Mouse (Mus musculus): ENCODE results near the gene Tmem51. TPM values are rescaled to one million over a fixed set of nuclear protein-coding genes. Genes with fewer than 3 reads are reported as not detected.

The Tmem51 gene
- 4.8 and 6.0 TPM in 2 replicates for polyA plus RNA-seq (2016; fragmentation: Nextera tagmentation; extraction: Ambion mirVana)

- H3K27ac ChIP-seq: no peak within 1 kb of the TSS
Measured at GRCm38 (mm10) chr4:142084131-142084899, at the start of gene Tmem51. Tmem51 (minus strand) TSS chr4:142084304.

GRCm38 (mm10) chr4:142130162-142130561, 46.1 kb upstream of the Tmem51 start:
- H3K27ac ChIP-seq: no peak overlapping the region; the same call in 1 of the 2 replicates
- peaks cover 3% of the 10 kb centered on the region; the same call in 1 of the 2 replicates for H3K4me1 ChIP-seq
- 46% methylated on average over 5 of the region's 5 CpGs for WGBS
- no peak overlapping the region for H3K9ac ChIP-seq
- no peaks in the 10 kb centered on the region for H3K27me3 ChIP-seq
- no peaks in the 10 kb centered on the region for H3K36me3 ChIP-seq (replicated peaks)
- no peak overlapping the region for H3K4me3 ChIP-seq (replicated peaks)
- no peaks in the 10 kb centered on the region for H3K9me3 ChIP-seq
- H3K4me2 ChIP-seq: no peak overlapping the region
- no peak for ATAC-seq (ENCODE audit: low FRiP score)

More at GRCm38 (mm10) chr4:142084131-142084899, at the start of gene Tmem51:
- Histone ChIP-seq H3K4me3 (replicated peaks) (peak within 1 kb of the TSS; percentile 66), H3K4me1 (peaks cover 33% of the 10 kb centered on the region), H3K36me3 (replicated peaks) (no peaks in the 10 kb centered on the region), H3K4me2 (peak within 1 kb of the TSS; percentile 99), H3K9me3 (no peaks in the 10 kb centered on the region), H3K9ac (peak within 1 kb of the TSS; percentile 66), H3K27me3 (peaks cover 58% of the 10 kb centered on the region)
- ATAC-seq (ENCODE audit: low FRiP score): peak; percentile 59; the same call in 1 of the 2 replicates
- WGBS: under 1% methylated on average over 52 of the region's 52 CpGs

GRCm38 (mm10) chr4:142127275-142127788, 43.2 kb upstream of the Tmem51 start:
- H3K4me1 ChIP-seq: peaks cover 3% of the 10 kb centered on the region; the same call in 1 of the 2 replicates
- H3K4me3 ChIP-seq (replicated peaks): no peak overlapping the region
- H3K27ac ChIP-seq: no peak overlapping the region
- no peaks in the 10 kb centered on the region for H3K27me3 ChIP-seq
- WGBS: 96% methylated on average over 6 of the region's 6 CpGs
- no peak overlapping the region for H3K4me2 ChIP-seq
- H3K9me3 ChIP-seq: no peaks in the 10 kb centered on the region
- no peak overlapping the region for H3K9ac ChIP-seq
- ATAC-seq (ENCODE audit: low FRiP score): no peak
- no peaks in the 10 kb centered on the region for H3K36me3 ChIP-seq (replicated peaks)

GRCm38 (mm10) chr4:142126641-142127274, 42.7 kb upstream of the Tmem51 start:
- no peak overlapping the region for H3K27ac ChIP-seq
- H3K9ac ChIP-seq: no peak overlapping the region
- no peak overlapping the region for H3K4me2 ChIP-seq
- 81% methylated on average over 10 of the region's 10 CpGs for WGBS
- H3K27me3 ChIP-seq: no peaks in the 10 kb centered on the region
- no peak overlapping the region for H3K4me3 ChIP-seq (replicated peaks)
- H3K9me3 ChIP-seq: no peaks in the 10 kb centered on the region
- H3K4me1 ChIP-seq: peaks cover 3% of the 10 kb centered on the region; the same call in 1 of the 2 replicates
- H3K36me3 ChIP-seq (replicated peaks): no peaks in the 10 kb centered on the region
- no peak for ATAC-seq (ENCODE audit: low FRiP score)

GRCm38 (mm10) chr4:142121164-142121563, 37.1 kb upstream of the Tmem51 start:
- peaks cover 10% of the 10 kb centered on the region for H3K4me1 ChIP-seq
- H3K9ac ChIP-seq: no peak overlapping the region
- H3K4me3 ChIP-seq (replicated peaks): no peak overlapping the region
- no peaks in the 10 kb centered on the region for H3K27me3 ChIP-seq
- H3K27ac ChIP-seq: no peak overlapping the region
- WGBS: 52% methylated on average over 1 of the region's 1 CpGs
- H3K4me2 ChIP-seq: no peak overlapping the region
- H3K36me3 ChIP-seq (replicated peaks): no peaks in the 10 kb centered on the region
- no peaks in the 10 kb centered on the region for H3K9me3 ChIP-seq
- no peak for ATAC-seq (ENCODE audit: low FRiP score)

GRCm38 (mm10) chr4:142118522-142118921, 34.4 kb upstream of the Tmem51 start:
- no peak overlapping the region for H3K9ac ChIP-seq
- no peak overlapping the region for H3K4me2 ChIP-seq
- H3K36me3 ChIP-seq (replicated peaks): no peaks in the 10 kb centered on the region
- 63% methylated on average over 7 of the region's 7 CpGs for WGBS
- H3K9me3 ChIP-seq: no peaks in the 10 kb centered on the region
- peak overlapping the region; percentile 36; the same call in 1 of the 2 replicates for H3K27ac ChIP-seq
- ATAC-seq (ENCODE audit: low FRiP score): no peak
- H3K4me3 ChIP-seq (replicated peaks): no peak overlapping the region
- H3K4me1 ChIP-seq: peaks cover 13% of the 10 kb centered on the region
- no peaks in the 10 kb centered on the region; the same call in 1 of the 2 replicates for H3K27me3 ChIP-seq

- H3K9ac ChIP-seq: no peak overlapping the region
- no peak overlapping the region for H3K27ac ChIP-seq
- no peaks in the 10 kb centered on the region for H3K9me3 ChIP-seq
- no peak for ATAC-seq (ENCODE audit: low FRiP score)
- peaks cover 13% of the 10 kb centered on the region for H3K4me1 ChIP-seq
- no peak overlapping the region for H3K4me3 ChIP-seq (replicated peaks)
- no peak overlapping the region for H3K4me2 ChIP-seq
- H3K27me3 ChIP-seq: no peaks in the 10 kb centered on the region; the same call in 1 of the 2 replicates
- H3K36me3 ChIP-seq (replicated peaks): no peaks in the 10 kb centered on the region
- 85% methylated on average over 12 of the region's 12 CpGs for WGBS
Measured at GRCm38 (mm10) chr4:142117993-142118392, 33.9 kb upstream of the Tmem51 start.

- ATAC-seq (ENCODE audit: low FRiP score): no peak
- H3K27ac ChIP-seq: no peak overlapping the region
- 34% methylated on average over 8 of the region's 8 CpGs for WGBS
- H3K9ac ChIP-seq: no peak overlapping the region
- no peak overlapping the region for H3K4me3 ChIP-seq (replicated peaks)
- H3K4me2 ChIP-seq: no peak overlapping the region
- no peaks in the 10 kb centered on the region; the same call in 1 of the 2 replicates for H3K27me3 ChIP-seq
- peaks cover 6% of the 10 kb centered on the region; the same call in 1 of the 2 replicates for H3K4me1 ChIP-seq
- H3K9me3 ChIP-seq: no peaks in the 10 kb centered on the region
- peaks cover 27% of the 10 kb centered on the region for H3K36me3 ChIP-seq (replicated peaks)
Measured at GRCm38 (mm10) chr4:142113306-142113705, 29.2 kb upstream of the Tmem51 start.

GRCm38 (mm10) chr4:142103081-142103671, 19.1 kb upstream of the Tmem51 start:
- Histone ChIP-seq H3K9me3 (no peaks in the 10 kb centered on the region), H3K9ac (no peak overlapping the region), H3K4me3 (replicated peaks) (no peak overlapping the region), H3K36me3 (replicated peaks) (peaks cover 25% of the 10 kb centered on the region), H3K27me3 (0 out of 2 replicates have a peak, but pooled peaks cover under 1% of the 10 kb centered on the region), H3K4me2 (no peak overlapping the region), H3K4me1 (peaks cover 3% of the 10 kb centered on the region; the same call in 1 of the 2 replicates), H3K27ac (0 out of 2 replicates have a peak overlapping the region, but pooled peaks have one; percentile 10)
- no peak for ATAC-seq (ENCODE audit: low FRiP score)
- WGBS: 60% methylated on average over 12 of the region's 12 CpGs

GRCm38 (mm10) chr4:142098303-142098702, 14.2 kb upstream of the Tmem51 start:
- Histone ChIP-seq H3K4me1 (peaks cover 12% of the 10 kb centered on the region), H3K9ac (no peak overlapping the region), H3K27ac (no peak overlapping the region), H3K27me3 (peaks cover 5% of the 10 kb centered on the region; the same call in 1 of the 2 replicates), H3K9me3 (no peaks in the 10 kb centered on the region), H3K4me3 (replicated peaks) (no peak overlapping the region), H3K4me2 (no peak overlapping the region), H3K36me3 (replicated peaks) (no peaks in the 10 kb centered on the region)
- ATAC-seq (ENCODE audit: low FRiP score): peak; percentile 63
- WGBS: 27% methylated on average over 8 of the region's 8 CpGs

- H3K4me3 ChIP-seq (replicated peaks): no peak overlapping the region
- peaks cover 10% of the 10 kb centered on the region for H3K4me1 ChIP-seq
- H3K27me3 ChIP-seq: peaks cover 5% of the 10 kb centered on the region; the same call in 1 of the 2 replicates
- ATAC-seq (ENCODE audit: low FRiP score): no peak
- no peaks in the 10 kb centered on the region for H3K36me3 ChIP-seq (replicated peaks)
- H3K27ac ChIP-seq: no peak overlapping the region
- WGBS: 61% methylated on average over 5 of the region's 5 CpGs
- no peaks in the 10 kb centered on the region for H3K9me3 ChIP-seq
- H3K9ac ChIP-seq: no peak overlapping the region
- no peak overlapping the region for H3K4me2 ChIP-seq
Measured at GRCm38 (mm10) chr4:142097871-142098270, 13.8 kb upstream of the Tmem51 start.
